Mouse (Mus musculus): ENCODE data around the gene Cep57.

GRCm38 (mm10) chr9:13820774-13821173 lies 6.1 kb downstream of the Cep57 start:
- no peak for TF ChIP-seq CTCF (IDR thresholded peaks at IDR 0.05; ENCODE audit: low read depth)
- no peak for TF ChIP-seq EP300 (IDR thresholded peaks at IDR 0.05; ENCODE audit: low read depth)
